Mouse (Mus musculus) heart, adult 2 months (tissue): ENCODE measurements at regions not wholly inside any gene's neighbourhood (a gene's known extent, or its start where the extent isn't known, plus 50 kb on each side); places are given as distances from the start of the nearest gene placed in this dataset.

ENCODE experiments used
- DNase-seq, 2 experiments: peaks; one replicate each; pipeline ENCODE4 v3.0.0; 2021
- H3K27ac ChIP-seq: fragments of 200-600 bp; 2 replicates; pipeline ENCODE4 v1.8.1; 2022
- H3K27me3 ChIP-seq: fragments of 200-500 bp; 2 replicates; pipeline ENCODE4 v1.6.1; 2012; ENCODE audit warnings: mild to moderate bottlenecking, low read length, inconsistent platforms, mixed read lengths; ENCODE audit not compliant: control insufficient read depth, insufficient read depth
- H3K36me3 ChIP-seq: fragments of 200-500 bp; 2 replicates; pipeline ENCODE4 v1.6.1; 2012; ENCODE audit warnings: low read length, inconsistent platforms; ENCODE audit not compliant: control insufficient read depth, insufficient read depth
- H3K4me1 ChIP-seq: fragments of 200-500 bp; 2 replicates; pipeline ENCODE4 v1.6.1; 2011; ENCODE audit warnings: low read length; ENCODE audit not compliant: control insufficient read depth, insufficient read depth
- H3K4me3 ChIP-seq: fragments of 200-600 bp; 2 replicates; pipeline ENCODE4 v1.8.1; 2022
- H3K79me2 ChIP-seq: fragments of 200-500 bp; replicated peaks from 2 replicates; pipeline ENCODE4 v1.6.1; 2012; ENCODE audit warnings: mild to moderate bottlenecking, inconsistent platforms, low read length, moderate library complexity, mixed read lengths; ENCODE audit not compliant: control insufficient read depth, insufficient read depth
- H3K9ac ChIP-seq: fragments of 200-500 bp; 2 replicates; pipeline ENCODE4 v1.6.1; 2012; ENCODE audit warnings: low read depth, mild to moderate bottlenecking, control low read depth, inconsistent platforms, low read length, mixed read lengths
- CTCF ChIP-seq: fragments of 200-600 bp; IDR thresholded peaks from 2 replicates; pipeline ENCODE4 v1.8.1; 2022; ENCODE audit warnings: antibody characterized with exemption, mild to moderate bottlenecking, moderate library complexity
- EP300 ChIP-seq: fragments of 200-500 bp; IDR thresholded peaks from 2 replicates; pipeline ENCODE4 v1.6.1; 2011; ENCODE audit warnings: low read depth, low read length, control low read depth; ENCODE audit not compliant: insufficient read depth
- POLR2A ChIP-seq: fragments of 200-500 bp; IDR thresholded peaks from 2 replicates; pipeline ENCODE4 v1.6.1; 2011; ENCODE audit warnings: mild to moderate bottlenecking, low read depth, low read length, control low read depth; ENCODE audit not compliant: insufficient read depth
- WGBS: fragments of 180-500 bp; shearing (Covaris S2); methylation state at CpG from one replicate; pipeline ENCODE4 v1.1.7; 2018; 5-methylcytosine and 5-hydroxymethylcytosine counted together
- intact Hi-C: fragments of 180-260 bp; cut with DNase I; formaldehyde crosslinking; loops from one replicate; pipeline ENCODE4 v1.15.1; 2025

DNA sequence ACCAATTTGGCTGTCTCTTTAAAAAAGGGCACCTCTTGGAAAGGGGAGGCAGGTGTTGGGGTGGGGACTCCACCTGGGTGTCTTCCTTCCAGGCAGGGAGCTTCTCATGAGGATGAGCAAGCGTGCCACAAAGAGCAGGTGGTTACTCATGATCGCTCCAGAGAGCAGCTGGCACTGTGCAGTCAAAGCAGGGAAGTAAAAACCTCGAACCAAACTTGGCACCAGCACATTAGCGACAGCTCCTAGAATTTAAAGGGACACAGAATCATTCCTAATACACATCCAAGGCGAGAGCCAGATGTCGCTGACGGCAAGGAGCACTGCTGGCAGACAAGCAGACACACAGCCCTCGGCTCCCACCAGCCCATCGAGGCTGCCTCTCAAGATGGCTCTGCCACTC lies 70.4 kb downstream of the Irx5 start:
- Histone ChIP-seq H3K4me3 (no peak overlapping the region), H3K36me3 (no peaks in the 10 kb centered on the region), H3K4me1 (no peaks in the 10 kb centered on the region), H3K27me3 (no peaks in the 10 kb centered on the region), H3K9ac (no peak overlapping the region), H3K79me2 (no peaks in the 10 kb centered on the region), H3K27ac (no peak overlapping the region)
- peak in 1 of 2 experiments; percentile 23 for DNase-seq
- no peak for TF ChIP-seq EP300
- no peak for TF ChIP-seq POLR2A
- TF ChIP-seq CTCF = no peak
- 45% methylated on average over 9 of the region's 9 CpGs for WGBS
- intact Hi-C loops = no loop called here

DNA sequence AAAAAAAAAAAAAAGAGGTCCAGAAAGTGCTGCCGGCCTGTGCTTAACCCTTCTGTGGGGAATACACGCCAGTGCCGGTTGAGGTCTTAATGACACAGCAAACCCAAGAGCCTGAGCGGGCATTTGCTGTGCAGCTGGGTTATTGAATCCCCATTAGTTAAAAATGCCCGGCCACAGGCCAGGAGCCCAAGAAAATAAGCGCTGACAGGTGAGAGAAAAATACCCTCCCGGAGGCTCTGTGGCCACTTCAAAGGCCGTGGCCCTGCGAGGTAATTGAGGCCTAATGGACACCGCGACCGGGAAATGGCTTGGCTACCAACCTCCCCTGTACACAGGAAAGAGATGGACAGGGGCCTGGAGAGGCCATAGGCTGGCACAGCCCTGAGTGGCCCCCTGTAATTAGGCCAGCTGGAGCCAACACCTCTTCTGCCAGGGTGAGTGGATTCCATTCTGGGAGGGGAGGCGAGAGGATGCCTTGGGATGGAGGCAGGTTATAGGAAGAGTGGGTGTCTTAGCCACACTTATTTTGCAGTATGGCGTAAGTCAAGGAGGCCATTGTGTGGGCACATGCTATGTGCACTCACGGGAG lies 79.7 kb downstream of the Irx5 start:
- no peak overlapping the region for H3K27ac ChIP-seq
- no peaks in the 10 kb centered on the region for H3K79me2 ChIP-seq
- no peak for DNase-seq
- H3K4me1 ChIP-seq = no peaks in the 10 kb centered on the region
- H3K9ac ChIP-seq = no peak overlapping the region
- H3K4me3 ChIP-seq = no peak overlapping the region
- TF ChIP-seq EP300 = no peak
- TF ChIP-seq CTCF = no peak
- no peak for TF ChIP-seq POLR2A
- H3K27me3 ChIP-seq = no peaks in the 10 kb centered on the region
- intact Hi-C loops = no loop called here
- no peaks in the 10 kb centered on the region for H3K36me3 ChIP-seq
- 90% methylated on average over 15 of the region's 15 CpGs for WGBS

DNA sequence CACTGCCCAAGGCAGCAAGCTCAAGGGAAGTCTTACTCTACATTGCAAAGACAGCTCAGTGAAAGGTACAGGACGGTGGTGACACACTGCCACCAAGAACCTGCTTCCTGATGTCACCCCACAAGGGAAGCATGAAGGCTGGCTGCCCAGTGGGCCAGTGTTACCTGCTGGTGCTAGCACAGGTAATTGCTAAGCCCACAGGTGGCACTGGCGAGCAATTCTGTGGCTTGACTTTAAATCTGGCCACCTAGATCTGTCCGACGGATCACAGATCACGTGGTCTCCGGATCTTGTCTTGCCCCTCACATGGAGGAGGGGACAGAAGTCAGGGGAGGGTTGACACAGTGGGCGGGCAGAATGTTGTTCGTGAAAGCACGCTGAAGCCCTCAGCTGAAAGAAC lies 80.9 kb downstream of the Irx5 start:
- H3K36me3 ChIP-seq = no peaks in the 10 kb centered on the region
- no peak for DNase-seq
- H3K27ac ChIP-seq = no peak overlapping the region
- H3K27me3 ChIP-seq = no peaks in the 10 kb centered on the region
- H3K79me2 ChIP-seq = no peaks in the 10 kb centered on the region
- intact Hi-C loops = no loop called here
- H3K4me1 ChIP-seq = no peaks in the 10 kb centered on the region
- no peak overlapping the region for H3K9ac ChIP-seq
- no peak overlapping the region for H3K4me3 ChIP-seq
- no peak for TF ChIP-seq POLR2A
- no peak for TF ChIP-seq EP300
- no peak for TF ChIP-seq CTCF
- WGBS = 40% methylated on average over 9 of the region's 9 CpGs

DNA sequence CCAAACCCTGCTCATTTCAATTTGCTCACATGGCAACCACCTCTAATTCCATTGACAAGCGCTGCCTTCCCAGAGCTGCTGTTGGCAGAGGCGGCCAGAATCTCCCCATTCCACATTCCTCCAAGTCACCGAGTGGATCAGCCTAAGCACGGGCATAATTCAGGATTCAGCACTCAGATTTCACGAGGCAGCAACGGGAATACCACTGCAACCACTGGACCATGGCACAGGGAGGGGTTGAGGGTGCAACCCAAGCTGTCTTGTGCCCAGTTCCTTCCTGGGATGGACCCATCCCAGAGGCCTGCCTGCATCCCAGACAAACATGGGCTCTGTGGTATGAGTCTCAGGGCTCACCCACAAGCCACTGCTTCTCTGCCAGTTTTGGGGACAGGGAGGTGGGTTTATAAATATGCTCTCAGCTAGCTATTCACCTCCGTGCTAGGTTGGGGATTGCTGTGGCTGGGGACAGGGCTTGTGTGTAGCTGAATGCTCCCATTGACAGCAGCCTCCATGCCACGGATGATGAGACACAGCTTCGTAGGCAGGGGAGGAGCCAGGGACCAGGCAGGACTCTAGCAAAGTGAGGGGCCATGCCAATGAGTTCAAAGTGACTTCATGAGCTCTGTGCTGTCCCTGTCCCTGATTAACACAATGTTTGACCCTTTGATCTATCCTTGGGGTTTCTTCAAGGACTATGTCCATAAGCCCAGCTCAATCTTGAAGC lies 82.5 kb downstream of the Irx5 start:
- TF ChIP-seq EP300 (no peak), POLR2A (no peak), CTCF (no peak)
- Histone ChIP-seq H3K4me3 (no peak overlapping the region), H3K9ac (no peak overlapping the region), H3K79me2 (no peaks in the 10 kb centered on the region), H3K27ac (no peak overlapping the region), H3K36me3 (no peaks in the 10 kb centered on the region), H3K4me1 (no peaks in the 10 kb centered on the region), H3K27me3 (no peaks in the 10 kb centered on the region)
- 67% methylated on average over 9 of the region's 9 CpGs for WGBS
- intact Hi-C loops = no loop called here
- no peak for DNase-seq

DNA sequence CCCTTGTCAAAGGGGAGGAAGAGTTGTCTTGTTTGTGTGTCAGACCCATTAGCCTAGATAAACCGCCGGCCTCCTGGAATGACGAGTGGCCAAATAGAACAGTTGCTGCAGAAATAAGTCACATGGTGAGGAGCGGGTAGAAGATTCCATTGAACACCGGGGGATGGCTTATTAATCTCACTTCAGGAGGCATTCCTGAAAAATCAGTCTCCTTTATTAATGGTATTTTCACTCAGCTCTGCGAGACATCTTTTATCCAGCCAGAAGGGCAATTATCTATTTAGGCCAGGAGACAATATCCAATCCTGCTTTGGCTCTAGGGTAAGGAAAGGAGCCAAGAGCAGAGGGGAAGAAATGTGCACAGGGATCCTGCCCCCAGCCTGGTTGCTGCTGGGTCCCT lies 84.7 kb downstream of the Irx5 start:
- Histone ChIP-seq H3K4me3 (no peak overlapping the region), H3K27me3 (no peaks in the 10 kb centered on the region), H3K4me1 (no peaks in the 10 kb centered on the region), H3K36me3 (no peaks in the 10 kb centered on the region), H3K27ac (no peak overlapping the region), H3K79me2 (no peaks in the 10 kb centered on the region), H3K9ac (no peak overlapping the region)
- intact Hi-C loops = no loop called here
- 52% methylated on average over 6 of the region's 6 CpGs for WGBS
- TF ChIP-seq CTCF = no peak
- TF ChIP-seq EP300 = no peak
- no peak for TF ChIP-seq POLR2A
- DNase-seq = no peak

DNA sequence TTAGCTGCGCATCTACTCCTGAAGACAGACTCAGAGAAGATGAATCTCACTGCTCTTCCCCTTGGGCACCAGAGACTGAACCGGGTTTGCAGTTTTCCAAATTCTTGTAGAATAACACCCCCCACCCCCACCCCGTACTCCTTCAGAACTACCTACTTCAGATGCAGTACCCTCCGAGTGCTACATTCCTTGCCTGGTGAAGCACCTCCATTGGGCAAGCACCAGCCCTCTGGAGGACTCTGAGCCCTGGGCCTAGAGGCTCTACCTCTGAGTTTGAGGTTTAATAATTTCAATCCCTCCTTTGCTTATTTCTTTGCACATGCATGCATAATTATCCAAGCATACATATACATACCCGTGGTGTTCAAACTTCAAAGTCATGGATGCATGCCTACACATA lies 101.9 kb downstream of the Irx5 start:
- Histone ChIP-seq H3K79me2 (no peaks in the 10 kb centered on the region), H3K4me3 (no peak overlapping the region), H3K9ac (no peak overlapping the region), H3K4me1 (no peaks in the 10 kb centered on the region), H3K27ac (no peak overlapping the region), H3K27me3 (no peaks in the 10 kb centered on the region; the same call in 1 of the 2 replicates), H3K36me3 (no peaks in the 10 kb centered on the region)
- intact Hi-C loops = no loop called here
- no peak for DNase-seq
- 86% methylated on average over 5 of the region's 5 CpGs for WGBS
- TF ChIP-seq CTCF (no peak), EP300 (no peak), POLR2A (no peak)
